In genomic region chr1:73479349-73479920, GRCm38 (mm10) we compare ENCODE assay signal across 17 mouse cellular contexts.
DNase-seq lines count a peak whose midpoint lies in the region; ATAC-seq and TF ChIP-seq lines count a peak whose summit lies in the region.
"Had no signal": no experiment of that assay in that cellular context is flagged by ENCODE, and none has a peak within 500 bp of the region (broad histone marks: within the 10 kb centered on the region; RNA-seq: fewer than 3 reads in every experiment).

No protein-coding gene starts in this region.

- ATAC-seq in limb, embryonic 11.5 days (ENCODE audit: insufficient number of reproducible peaks, low FRiP score, low TSS enrichment, low read depth) = no peak
- ATAC-seq in forebrain, embryonic 11.5 days (replicated peaks; ENCODE audit: low FRiP score) = no peak
- ATAC-seq: forebrain, embryonic 14.5 days; midbrain, embryonic 16.5 days had no signal

- H3K9ac ChIP-seq in limb, embryonic 11.5 days (ENCODE audit: low read length) = no peak overlapping the region
- H3K9ac ChIP-seq in forebrain, embryonic 11.5 days (ENCODE audit: low read length) = no peak overlapping the region
- H3K9ac ChIP-seq: heart, embryonic 12.5 days; hindbrain, embryonic 15.5 days; limb, embryonic 12.5 days had no signal

- H3K4me2 ChIP-seq in limb, embryonic 11.5 days (ENCODE audit: low read depth, severe bottlenecking) = no peak overlapping the region
- no peak overlapping the region for H3K4me2 ChIP-seq in forebrain, embryonic 11.5 days (ENCODE audit: low read depth, low read length, severe bottlenecking)
- H3K4me2 ChIP-seq: heart, embryonic 12.5 days; hindbrain, embryonic 15.5 days; limb, embryonic 12.5 days had no signal

- intact Hi-C loops in gastrocnemius, postnatal 14 days (cut with DNase I; ENCODE audit: low total_unique reads) = no loop called here

- H3K27me3 ChIP-seq in kidney, adult 2 months (replicated peaks; ENCODE audit: control insufficient read depth, insufficient read depth, low read length) = no peaks in the 10 kb centered on the region
- no peaks in the 10 kb centered on the region for H3K27me3 ChIP-seq in embryonic facial prominence, embryonic 10.5 days (replicated peaks; ENCODE audit: low read depth, poor library complexity, severe bottlenecking)
- no peaks in the 10 kb centered on the region for H3K27me3 ChIP-seq in limb, embryonic 11.5 days (ENCODE audit: control insufficient read depth, insufficient read depth, low read length)
- no peaks in the 10 kb centered on the region for H3K27me3 ChIP-seq in forebrain, embryonic 11.5 days (ENCODE audit: control insufficient read depth, insufficient read depth, low read length)
- H3K27me3 ChIP-seq: heart, embryonic 12.5 days; hindbrain, embryonic 15.5 days; limb, embryonic 12.5 days had no signal

- peak; percentile 78 for DNase-seq in kidney, adult 2 months
- DNase-seq in kidney, postnatal 10 days = no peak
- DNase-seq in embryonic facial prominence, embryonic 10.5 days (ENCODE audit: low spot score) = no peak
- peak; percentile 13 to 19 for DNase-seq in kidney, adult 8-10 months
- DNase-seq in limb, embryonic 11.5 days (ENCODE audit: low spot score) = peak; percentile 25
- no peak for DNase-seq in forebrain, embryonic 11.5 days (ENCODE audit: low spot score)
- DNase-seq in gastrocnemius, postnatal 14 days = no peak
- DNase-seq: adrenal gland, postnatal 25 days; B cell, adult 2 months; cerebellum, adult 9-10 months; retina, postnatal 1 day; thymus, postnatal 4 days had no signal

- 28% methylated on average over 4 of the region's 4 CpGs for WGBS in kidney, adult 2 months
- 44% methylated on average over 4 of the region's 4 CpGs for WGBS in embryonic facial prominence, embryonic 10.5 days
- WGBS in limb, embryonic 11.5 days = 47% methylated on average over 4 of the region's 4 CpGs
- 53% methylated on average over 4 of the region's 4 CpGs for WGBS in forebrain, embryonic 11.5 days

- H3K4me3 ChIP-seq in kidney, adult 2 months (ENCODE audit: insufficient read depth, low read depth, low read length) = no peak overlapping the region
- no peak overlapping the region for H3K4me3 ChIP-seq in embryonic facial prominence, embryonic 10.5 days
- no peak overlapping the region for H3K4me3 ChIP-seq in limb, embryonic 11.5 days (ENCODE audit: low read depth, low read length)
- no peak overlapping the region for H3K4me3 ChIP-seq in forebrain, embryonic 11.5 days (ENCODE audit: low read depth, low read length)
- H3K4me3 ChIP-seq: heart, embryonic 12.5 days; hindbrain, embryonic 15.5 days; limb, embryonic 12.5 days had no signal

- no peaks in the 10 kb centered on the region for H3K36me3 ChIP-seq in kidney, adult 2 months (ENCODE audit: control insufficient read depth, insufficient read depth, low read length)
- no peaks in the 10 kb centered on the region for H3K36me3 ChIP-seq in embryonic facial prominence, embryonic 10.5 days (replicated peaks)
- H3K36me3 ChIP-seq in limb, embryonic 11.5 days (ENCODE audit: control insufficient read depth, insufficient read depth, low read length) = no peaks in the 10 kb centered on the region
- H3K36me3 ChIP-seq in forebrain, embryonic 11.5 days (ENCODE audit: control insufficient read depth, insufficient read depth, low read length) = no peaks in the 10 kb centered on the region
- H3K36me3 ChIP-seq: heart, embryonic 12.5 days; hindbrain, embryonic 15.5 days; limb, embryonic 12.5 days had no signal

- H3K27ac ChIP-seq in kidney, adult 2 months (ENCODE audit: insufficient read depth, low read depth, low read length) = no peak overlapping the region
- peak overlapping the region; percentile 30; the same call in 1 of the 2 replicates for H3K27ac ChIP-seq in embryonic facial prominence, embryonic 10.5 days (replicated peaks)
- H3K27ac ChIP-seq in limb, embryonic 11.5 days (replicated peaks; ENCODE audit: low read depth, low read length) = no peak overlapping the region
- no peak overlapping the region for H3K27ac ChIP-seq in forebrain, embryonic 11.5 days (ENCODE audit: low read depth, low read length)
- H3K27ac ChIP-seq: hindbrain, embryonic 15.5 days; limb, embryonic 12.5 days had no signal

- no peaks in the 10 kb centered on the region for H3K9me3 ChIP-seq in embryonic facial prominence, embryonic 10.5 days
- H3K9me3 ChIP-seq in limb, embryonic 11.5 days (ENCODE audit: control insufficient read depth, low read length) = no peaks in the 10 kb centered on the region
- H3K9me3 ChIP-seq in forebrain, embryonic 11.5 days (ENCODE audit: control insufficient read depth, low read length) = no peaks in the 10 kb centered on the region
- H3K9me3 ChIP-seq: heart, embryonic 12.5 days; hindbrain, embryonic 15.5 days; limb, embryonic 12.5 days had no signal

- peaks cover 9% of the 10 kb centered on the region; the same call in 1 of the 2 replicates for H3K4me1 ChIP-seq in kidney, adult 2 months (ENCODE audit: control insufficient read depth, insufficient read depth, low read length)
- H3K4me1 ChIP-seq in embryonic facial prominence, embryonic 10.5 days = peaks cover 14% of the 10 kb centered on the region
- no peaks in the 10 kb centered on the region for H3K4me1 ChIP-seq in limb, embryonic 11.5 days (ENCODE audit: control insufficient read depth, insufficient read depth, low read length)
- no peaks in the 10 kb centered on the region for H3K4me1 ChIP-seq in forebrain, embryonic 11.5 days (replicated peaks; ENCODE audit: control insufficient read depth, insufficient read depth, low read length)
- H3K4me1 ChIP-seq: heart, embryonic 12.5 days; hindbrain, embryonic 15.5 days had no signal

- TF ChIP-seq POLR2A in kidney, adult 2 months (IDR thresholded peaks at IDR 0.05; ENCODE audit: low read depth, low read length) = no peak

- no peak for TF ChIP-seq CTCF in kidney, adult 2 months (conservative IDR thresholded peaks at IDR 0.05; ENCODE audit: insufficient read depth, insufficient read length, low read depth, low read length)

Comparison
In these comparisons a context has a peak if more than half of its experiments do, and no peak if none do; other contexts are left out.
1. DNase-seq: peak in kidney, adult 2 months (single experiment), kidney, adult 8-10 months (2 of 2) and limb, embryonic 11.5 days (single experiment); none in kidney, postnatal 10 days (single experiment), embryonic facial prominence, embryonic 10.5 days (single experiment), forebrain, embryonic 11.5 days (single experiment) and gastrocnemius, postnatal 14 days (single experiment).